Mouse (Mus musculus): ENCODE measurements around the gene Ugt1a9. TPM values are rescaled to one million over a fixed set of nuclear protein-coding genes. Genes with fewer than 3 reads are reported as not detected.

The Ugt1a9 gene
- polyA plus RNA-seq (2012; rRNA removed; ENCODE audit: low replicate concordance): 0.92 and 8.7 TPM in 2 replicates

DNA sequence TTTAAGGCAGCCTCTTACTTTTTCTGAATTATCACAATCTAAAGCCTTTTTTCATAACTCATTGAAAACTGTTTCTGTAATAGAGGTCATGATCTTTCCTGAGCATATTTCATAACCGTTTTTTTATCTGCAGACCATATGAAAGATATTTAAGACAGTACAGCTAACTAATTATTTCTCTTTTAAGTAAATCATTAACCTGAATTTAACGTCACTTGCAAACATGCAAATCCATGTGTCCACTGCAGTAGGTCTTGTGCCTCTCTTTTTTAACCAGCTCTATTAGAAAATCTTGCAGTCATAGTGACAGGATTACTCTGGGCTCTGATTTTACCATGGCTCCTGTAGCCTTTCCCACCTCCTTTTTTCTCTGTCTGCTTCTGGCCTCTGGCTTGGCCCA is at the start of gene Ugt1a9:
Ugt1a9 (plus strand) TSS at position 306 of the 400 bp plus-strand sequence.

DNA sequence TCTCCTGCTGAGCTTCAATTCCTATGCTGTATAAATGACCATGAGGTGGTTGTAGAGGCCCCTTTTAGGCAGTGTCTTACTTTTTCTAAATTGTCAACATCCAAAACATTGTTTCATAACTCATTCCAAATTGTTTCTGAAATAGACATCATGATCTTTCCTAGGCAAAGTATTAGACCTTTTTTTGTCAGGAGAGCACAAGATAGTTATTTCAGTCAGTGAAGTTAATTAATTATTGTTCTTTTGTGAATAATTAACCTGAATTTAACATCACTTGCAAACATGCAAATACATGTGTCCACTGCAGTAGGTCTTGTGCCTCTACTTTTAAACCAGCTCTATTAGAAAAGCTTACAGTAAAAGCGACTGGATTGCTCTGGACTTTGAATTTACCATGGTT is 15.5 kb upstream of the Ugt1a9 start, which contains the start of gene Ugt1a10:
Ugt1a10 (plus strand) TSS at position 301 of the 400 bp plus-strand sequence.

DNA sequence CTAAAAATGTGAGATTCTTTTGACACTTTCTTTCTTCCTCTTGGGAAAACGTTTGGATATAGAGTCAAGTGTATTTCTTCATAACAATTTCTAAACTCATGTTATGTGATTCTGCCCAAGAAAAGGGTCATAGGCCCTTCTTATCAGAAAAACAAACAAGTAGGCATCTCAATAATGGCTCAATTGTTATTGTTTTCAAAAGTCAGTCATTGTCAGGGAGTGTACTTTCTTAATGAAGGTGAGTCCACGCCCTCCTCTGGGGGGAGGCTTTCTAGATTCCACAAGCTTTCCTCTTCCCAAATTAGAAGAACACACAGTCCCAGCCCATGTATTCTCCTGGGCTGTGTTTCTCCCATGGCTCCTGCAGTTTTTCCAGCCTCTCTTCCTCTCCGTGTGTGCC is 16.9 kb downstream of the Ugt1a9 start, which contains the start of gene Ugt1a8:
Ugt1a8 (plus strand) TSS at position 301 of the 400 bp plus-strand sequence.

DNA sequence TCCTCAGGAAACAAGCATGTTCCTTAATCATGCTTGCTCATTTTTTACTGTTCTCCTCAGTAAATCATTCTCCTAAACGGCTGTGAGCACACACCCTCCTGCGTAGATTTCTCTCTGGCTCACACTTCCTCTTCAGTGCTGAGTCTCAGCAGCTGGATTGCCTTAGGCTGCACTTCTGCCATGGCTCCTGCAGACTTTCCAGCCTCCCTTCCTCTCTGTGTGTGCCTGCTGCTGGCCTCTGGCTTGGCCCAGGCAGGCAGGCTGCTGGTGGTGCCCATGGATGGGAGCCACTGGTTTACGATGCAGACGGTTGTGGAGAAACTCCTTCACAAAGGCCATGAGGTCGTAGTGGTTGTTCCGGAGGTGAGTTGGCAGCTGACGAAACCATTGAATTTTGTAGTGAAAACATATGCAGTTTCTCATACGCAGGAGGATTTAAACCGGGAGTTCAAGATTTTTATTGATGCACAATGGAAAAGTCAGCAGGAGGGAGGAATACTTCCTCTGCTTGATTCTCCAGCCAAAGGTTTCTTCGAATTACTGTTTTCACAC is 24.4 kb downstream of the Ugt1a9 start, which contains the start of gene Ugt1a7c:
Ugt1a7c (plus strand) TSS at position 122 of the 552 bp plus-strand sequence.

DNA sequence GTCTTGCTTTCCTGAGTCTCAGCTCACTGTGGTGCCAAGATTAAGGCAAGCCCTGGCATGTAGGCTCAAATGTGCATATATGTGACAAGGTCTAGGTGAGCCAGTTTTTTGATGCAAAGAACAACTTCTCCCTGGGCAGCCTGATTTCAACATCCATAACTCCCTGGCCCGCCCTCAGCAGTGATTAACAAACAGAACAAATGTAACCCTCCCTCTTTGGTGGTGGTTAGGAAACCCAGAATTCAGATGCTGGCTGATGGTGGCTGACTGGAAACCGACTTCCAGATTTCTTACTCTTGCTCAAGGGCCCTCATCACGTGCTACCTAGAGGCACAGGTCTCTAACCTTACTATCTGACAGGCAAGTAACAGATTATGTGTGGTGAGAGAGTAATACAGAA is 32.4 kb downstream of the Ugt1a9 start, which contains the start of gene Ugt1a6b:
Ugt1a6b (plus strand) TSS at position 234 of the 400 bp plus-strand sequence.

DNA sequence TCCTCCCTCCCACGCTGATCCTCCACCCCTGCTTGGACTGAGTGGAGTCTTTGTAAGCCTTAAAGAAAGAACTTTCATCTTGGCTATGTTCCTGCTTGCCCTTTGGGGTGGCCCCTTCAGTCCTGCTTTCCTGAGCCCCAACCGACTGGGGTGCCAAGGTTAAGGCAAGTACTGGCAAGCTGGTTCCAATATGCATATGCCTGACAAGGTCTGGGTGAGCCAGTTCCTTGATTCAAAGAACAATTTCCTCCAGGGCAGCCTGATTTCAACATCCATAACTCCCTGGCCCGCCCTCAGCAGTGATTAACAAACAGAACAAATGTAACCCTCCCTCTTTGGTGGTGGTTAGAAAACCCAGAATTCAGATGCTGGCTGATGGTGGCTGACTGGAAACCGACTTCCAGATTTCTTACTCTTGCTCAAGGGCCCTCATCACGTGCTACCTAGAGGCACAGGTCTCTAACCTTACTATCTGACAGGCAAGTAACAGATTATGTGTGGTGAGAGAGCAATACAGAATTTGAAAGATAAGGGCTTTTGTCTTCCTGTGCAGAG is 63.9 kb downstream of the Ugt1a9 start, which contains the start of gene Ugt1a6a:
Ugt1a6a (plus strand) TSS at position 353 of the 555 bp plus-strand sequence.

DNA sequence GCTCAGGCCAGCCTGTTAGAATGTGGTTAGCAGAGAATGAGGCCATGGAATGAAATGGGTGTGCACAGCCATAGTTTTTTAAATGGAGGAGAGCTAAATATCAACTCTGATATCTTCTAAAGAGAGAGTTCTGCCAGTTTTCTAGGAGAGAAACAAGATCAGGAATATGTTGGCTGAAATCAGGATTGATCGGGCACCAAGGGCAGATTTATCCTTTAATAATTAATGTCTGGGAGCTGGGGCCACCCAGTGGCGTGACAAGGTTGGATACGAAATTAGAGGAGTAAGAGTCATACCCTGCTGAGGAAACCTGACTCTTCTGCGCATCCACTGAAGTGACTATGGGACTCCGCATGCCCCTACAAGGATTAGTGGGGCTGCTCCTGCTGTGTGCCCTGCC is 95.1 kb downstream of the Ugt1a9 start, which contains the start of gene Ugt1a5:
Ugt1a5 (plus strand) TSS at position 302 of the 400 bp plus-strand sequence.

DNA sequence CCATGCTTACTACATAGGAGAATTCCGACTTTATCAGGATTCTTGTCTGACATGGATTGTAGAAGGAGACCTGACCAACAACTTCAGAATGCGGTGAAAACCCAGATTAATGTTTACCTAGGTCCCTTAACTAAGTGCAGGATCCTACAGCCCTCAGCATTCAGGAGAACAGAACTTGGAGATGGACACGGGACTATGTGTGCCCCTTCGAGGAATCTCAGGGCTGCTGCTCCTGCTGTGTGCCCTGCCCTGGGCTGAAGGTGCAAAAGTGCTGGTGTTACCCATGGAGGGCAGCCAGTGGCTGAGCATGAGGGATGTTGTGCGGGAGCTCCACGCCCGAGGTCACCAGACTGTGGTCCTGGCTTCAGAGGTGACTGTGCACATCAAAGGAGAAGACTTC is 129.9 kb downstream of the Ugt1a9 start, which contains the start of gene Ugt1a2:
Ugt1a2 (plus strand) TSS at position 146 of the 400 bp plus-strand sequence.

DNA sequence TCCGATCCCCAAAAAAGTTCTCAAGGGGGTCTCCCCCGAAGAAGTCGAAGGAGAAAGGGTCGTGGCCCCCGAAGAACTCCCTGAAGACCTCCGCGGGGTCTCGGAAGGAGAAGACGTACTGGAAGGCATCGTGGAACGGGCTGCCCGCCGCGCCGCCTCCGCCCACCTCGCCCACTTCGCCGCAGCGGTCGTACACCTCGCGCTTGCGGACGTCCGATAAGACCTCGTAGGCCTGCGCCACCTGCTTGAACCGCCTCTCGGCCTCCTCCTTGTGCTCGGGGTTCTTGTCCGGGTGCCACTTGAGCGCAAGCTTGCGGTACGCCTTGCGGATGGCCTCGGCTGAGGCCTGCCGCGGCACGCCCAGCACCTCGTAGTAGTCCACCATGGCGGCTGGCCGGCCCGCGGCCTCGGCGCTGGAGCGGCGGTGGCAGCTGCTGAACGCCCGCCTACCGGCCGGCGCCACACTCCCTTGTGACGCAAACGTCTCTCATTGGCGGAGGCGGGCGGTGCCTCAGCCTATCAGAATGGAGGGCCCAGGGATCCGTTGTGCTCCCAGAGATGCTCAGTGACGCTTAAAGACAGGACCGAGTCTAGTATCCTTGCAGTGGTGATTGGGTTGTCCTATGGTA is 134.8 kb downstream of the Ugt1a9 start, which contains the start of gene Dnajb3:
Dnajb3 (minus strand) TSS at position 489 of the 629 bp plus-strand sequence.

DNA sequence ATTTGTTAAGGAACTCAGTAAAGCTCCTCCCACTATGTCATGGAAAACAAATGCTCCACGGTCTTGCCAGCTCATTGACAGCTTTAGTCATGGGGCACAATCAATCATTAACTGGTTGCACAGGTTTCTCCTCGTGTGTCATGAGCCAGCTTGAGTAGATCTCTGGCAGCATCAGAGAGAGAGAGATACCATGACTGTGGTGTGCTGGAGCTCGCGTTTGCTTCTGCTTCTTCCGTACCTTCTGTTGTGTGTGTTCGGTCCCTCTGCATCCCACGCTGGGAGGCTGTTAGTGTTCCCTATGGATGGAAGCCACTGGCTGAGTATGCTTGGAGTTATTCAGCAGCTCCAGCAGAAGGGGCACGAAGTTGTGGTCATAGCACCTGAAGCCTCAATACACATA is 141.2 kb downstream of the Ugt1a9 start, which contains the start of gene Ugt1a1:
Ugt1a1 (plus strand) TSS at position 148 of the 400 bp plus-strand sequence.

DNA sequence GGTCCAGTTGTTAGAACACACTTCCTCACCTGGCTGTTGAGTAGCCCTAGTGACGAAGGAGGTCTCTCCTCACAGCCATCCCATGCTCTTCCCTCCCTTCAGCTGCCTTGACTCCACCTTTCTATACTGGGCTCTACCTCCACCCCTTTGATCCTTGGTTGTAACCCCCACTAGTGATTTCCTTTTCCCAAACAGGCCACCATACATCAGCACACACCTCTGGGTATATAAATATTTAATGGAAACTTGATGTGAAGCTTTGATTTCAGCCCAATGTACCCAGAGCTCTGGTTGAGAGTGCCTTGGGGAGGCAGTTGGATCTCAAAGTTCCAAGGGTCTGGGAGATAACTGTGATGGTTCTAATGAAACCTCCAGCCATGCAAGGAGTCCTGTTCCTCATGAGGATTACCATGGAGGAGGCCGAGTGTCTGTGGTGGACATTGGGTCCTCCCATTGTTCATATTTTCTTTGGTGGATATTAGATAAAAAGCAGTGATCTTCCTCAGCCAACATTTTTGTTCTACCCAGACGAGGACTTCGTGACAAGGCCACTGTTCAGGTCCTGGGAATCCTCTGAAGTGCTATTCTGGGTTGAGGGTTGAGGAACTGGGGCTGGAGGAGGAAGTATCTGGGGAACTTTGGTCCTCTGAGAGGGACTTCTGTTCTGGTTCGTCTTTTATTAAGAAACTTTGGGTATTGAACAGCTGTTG is 156.2 kb downstream of the Ugt1a9 start, which contains the start of gene Mroh2a:
Mroh2a (plus strand) TSS at position 317 of the 710 bp plus-strand sequence.

Other genes with a start within 250 kb of the Ugt1a9 start
- gene Dgkd, start 217.5 kb upstream of the Ugt1a9 start, polyA plus RNA-seq (2012; rRNA removed; ENCODE audit: low replicate concordance): 24.4 and 36.8 TPM in 2 replicates
- 4.0 and 4.7 TPM in 2 replicates for gene Usp40, start 62.2 kb upstream of the Ugt1a9 start, polyA plus RNA-seq (2012; rRNA removed; ENCODE audit: low replicate concordance)
- 0.25 TPM in 1 of 2 replicates, not detected in the other for gene Ugt1a10, start 15.4 kb upstream of the Ugt1a9 start, polyA plus RNA-seq (2012; rRNA removed; ENCODE audit: low replicate concordance)
- gene Ugt1a8, start 17.0 kb downstream of the Ugt1a9 start, polyA plus RNA-seq (2012; rRNA removed; ENCODE audit: low replicate concordance): not detected in 2 replicates
- gene Ugt1a7c, start 24.3 kb downstream of the Ugt1a9 start, polyA plus RNA-seq (2012; rRNA removed; ENCODE audit: low replicate concordance): 104 and 175 TPM in 2 replicates
- 1.3 and 3.3 TPM in 2 replicates for gene Ugt1a6b, start 32.5 kb downstream of the Ugt1a9 start, polyA plus RNA-seq (2012; rRNA removed; ENCODE audit: low replicate concordance)
- 4.3 and 60.7 TPM in 2 replicates for gene Ugt1a6a, start 64.0 kb downstream of the Ugt1a9 start, polyA plus RNA-seq (2012; rRNA removed; ENCODE audit: low replicate concordance)
- gene Ugt1a5, start 95.2 kb downstream of the Ugt1a9 start, polyA plus RNA-seq (2012; rRNA removed; ENCODE audit: low replicate concordance): 0.40 TPM in 1 of 2 replicates, not detected in the other
- gene Ugt1a2, start 129.8 kb downstream of the Ugt1a9 start, polyA plus RNA-seq (2012; rRNA removed; ENCODE audit: low replicate concordance): 0.14 and 0.18 TPM in 2 replicates
- gene Dnajb3, start 135.0 kb downstream of the Ugt1a9 start, polyA plus RNA-seq (2012; rRNA removed; ENCODE audit: low replicate concordance): 0.47 and 4.9 TPM in 2 replicates
- 44.3 and 111 TPM in 2 replicates for gene Ugt1a1, start 141.2 kb downstream of the Ugt1a9 start, polyA plus RNA-seq (2012; rRNA removed; ENCODE audit: low replicate concordance)
- 0.20 and 0.60 TPM in 2 replicates for gene Mroh2a, start 156.2 kb downstream of the Ugt1a9 start, polyA plus RNA-seq (2012; rRNA removed; ENCODE audit: low replicate concordance)
- 22.2 and 37.6 TPM in 2 replicates for gene Hjurp, start 206.8 kb downstream of the Ugt1a9 start, polyA plus RNA-seq (2012; rRNA removed; ENCODE audit: low replicate concordance)
- gene Trpm8, start 206.9 kb downstream of the Ugt1a9 start, polyA plus RNA-seq (2012; rRNA removed; ENCODE audit: low replicate concordance): not detected in 2 replicates